Mouse (Mus musculus) neural tube, embryonic 13.5 days (tissue): ENCODE results near the gene Rgmb. TPM values are rescaled to one million over a fixed set of nuclear protein-coding genes. Genes with fewer than 3 reads are reported as not detected.

Experiments
- ATAC-seq: fragments of 200-750 bp; cut with Nextera tagmentation; 2 replicates; pipeline ENCODE4 v1.8.0; 2017; ENCODE audit warnings: low read depth, mild to moderate bottlenecking, moderate TSS enrichment, moderate library complexity
- H3K27ac ChIP-seq: fragments of 300-500 bp; sonication (generic); replicated peaks from 2 replicates; pipeline ENCODE4 v1.5.1; 2015; ENCODE audit warnings: moderate library complexity, mild to moderate bottlenecking, inconsistent platforms
- H3K27me3 ChIP-seq: fragments of 300-500 bp; sonication (generic); 2 replicates; pipeline ENCODE4 v1.6.1; 2015; ENCODE audit warnings: mild to moderate bottlenecking, inconsistent platforms
- H3K36me3 ChIP-seq: fragments of 300-500 bp; sonication (generic); 2 replicates; pipeline ENCODE4 v1.6.1; 2015; ENCODE audit warnings: mild to moderate bottlenecking, inconsistent platforms
- H3K4me1 ChIP-seq: fragments of 300-500 bp; sonication (generic); replicated peaks from 2 replicates; pipeline ENCODE4 v1.6.1; 2015; ENCODE audit warnings: inconsistent platforms
- H3K4me2 ChIP-seq: fragments of 300-500 bp; sonication (generic); 2 replicates; pipeline ENCODE4 v1.6.1; 2015; ENCODE audit warnings: inconsistent platforms, mild to moderate bottlenecking, moderate library complexity
- H3K4me3 ChIP-seq: fragments of 300-500 bp; sonication (generic); 2 replicates; pipeline ENCODE4 v1.5.1; 2015; ENCODE audit warnings: mild to moderate bottlenecking, inconsistent platforms
- H3K9ac ChIP-seq: fragments of 300-500 bp; sonication (generic); 2 replicates; pipeline ENCODE4 v1.6.1; 2015; ENCODE audit warnings: moderate library complexity, mild to moderate bottlenecking, inconsistent platforms
- H3K9me3 ChIP-seq: fragments of 300-500 bp; sonication (generic); 2 replicates; pipeline ENCODE4 v1.6.1; 2016; ENCODE audit warnings: inconsistent platforms
- WGBS: fragments of 180-500 bp; shearing (Covaris S2); methylation state at CpG from one replicate; pipeline ENCODE4 v1.1.7; 2015; 5-methylcytosine and 5-hydroxymethylcytosine counted together
- polyA plus RNA-seq: library from polyadenylated mRNA; unstranded; fragments of >200 nt; fragmentation: Nextera tagmentation; extraction: Ambion mirVana; gene quantifications from 2 replicates; pipeline ENCODE4 v1.2.1, GENCODE M21; 2015

Rgmb gene
- polyA plus RNA-seq = 88.9 and 89.6 TPM in 2 replicates

DNA sequence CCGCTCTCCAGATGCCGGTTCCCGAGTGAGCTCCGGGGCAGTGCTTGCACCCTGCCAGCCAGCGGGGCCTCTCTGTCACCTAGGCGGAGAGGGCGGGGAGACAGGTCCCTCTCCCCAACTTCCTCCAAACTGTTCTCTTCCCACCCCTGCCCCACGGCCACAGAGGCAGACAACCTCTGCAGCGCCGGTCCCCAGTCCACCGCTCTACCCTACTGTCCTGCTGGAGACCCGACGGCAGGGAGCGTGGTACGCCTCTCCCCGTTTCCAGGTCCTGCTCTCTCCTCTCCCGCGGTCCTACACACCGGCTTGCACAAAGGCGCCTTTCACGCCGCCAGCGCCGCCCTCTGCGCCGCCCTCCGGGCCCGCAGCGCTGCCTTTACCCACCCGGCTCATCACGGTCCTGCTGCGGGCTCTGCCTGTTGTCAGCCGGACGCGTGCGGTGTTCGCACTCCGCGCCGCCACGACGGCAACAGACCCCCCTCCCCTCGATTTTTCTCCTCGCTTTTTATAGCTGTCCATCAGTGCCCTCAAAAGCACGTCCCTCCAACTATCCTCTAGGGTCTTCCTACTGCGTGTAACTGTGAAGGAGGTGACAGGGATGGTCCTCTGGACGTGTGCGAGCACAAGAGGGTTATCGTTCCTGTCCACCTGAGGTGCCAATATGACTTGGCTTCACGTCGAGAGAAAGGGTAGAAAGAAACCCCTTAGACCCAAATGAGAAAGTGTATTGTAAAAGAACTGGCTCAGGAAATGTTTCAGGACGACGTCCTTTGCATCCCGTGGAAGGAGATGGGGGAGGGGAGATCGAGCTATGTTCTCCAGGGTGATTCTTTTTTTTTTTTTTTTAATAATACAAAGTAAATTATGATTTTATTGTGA lies at the start of gene Rgmb:
Gene Rgmb (minus strand): TSS at position 274 of the 879 bp plus-strand sequence.
- peak within 1 kb of the TSS; percentile 90 for H3K9ac ChIP-seq
- H3K36me3 ChIP-seq = no peaks in the 10 kb centered on the region
- WGBS = under 1% methylated on average over 55 of the region's 55 CpGs
- H3K9me3 ChIP-seq = no peaks in the 10 kb centered on the region
- H3K4me2 ChIP-seq = peak within 1 kb of the TSS; percentile 72
- peak within 1 kb of the TSS; percentile 78 for H3K4me3 ChIP-seq
- peak within 1 kb of the TSS; percentile 98 for H3K27ac ChIP-seq
- H3K27me3 ChIP-seq = no peaks in the 10 kb centered on the region
- peak; percentile 34 for ATAC-seq
- H3K4me1 ChIP-seq = peaks cover 29% of the 10 kb centered on the region

DNA sequence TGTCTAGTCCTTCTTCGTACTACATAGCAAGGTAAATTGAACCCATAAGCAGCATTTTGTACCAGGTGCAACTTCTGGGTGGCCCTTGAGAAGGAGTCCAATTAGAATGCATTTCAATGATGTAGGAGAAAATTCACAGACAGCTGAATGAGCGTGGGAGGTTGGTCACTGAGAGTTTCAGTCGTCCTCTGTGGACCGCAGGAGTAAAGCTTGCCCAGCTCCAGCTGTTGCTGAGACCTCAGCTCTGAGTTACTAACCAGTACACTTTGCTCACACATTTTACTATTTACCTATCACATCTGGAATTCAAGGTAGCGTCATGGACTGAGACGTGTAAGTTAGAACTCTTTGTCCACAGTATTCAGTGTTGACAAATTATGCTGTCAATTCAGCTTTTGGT lies 43.9 kb upstream of the Rgmb start:
- H3K4me1 ChIP-seq = no peaks in the 10 kb centered on the region
- no peak overlapping the region for H3K4me3 ChIP-seq
- H3K9me3 ChIP-seq = no peaks in the 10 kb centered on the region
- WGBS = 87% methylated on average over 6 of the region's 6 CpGs
- H3K4me2 ChIP-seq = no peak overlapping the region
- no peak overlapping the region for H3K9ac ChIP-seq
- H3K36me3 ChIP-seq = no peaks in the 10 kb centered on the region
- H3K27me3 ChIP-seq = no peaks in the 10 kb centered on the region
- H3K27ac ChIP-seq = no peak overlapping the region
- no peak for ATAC-seq

DNA sequence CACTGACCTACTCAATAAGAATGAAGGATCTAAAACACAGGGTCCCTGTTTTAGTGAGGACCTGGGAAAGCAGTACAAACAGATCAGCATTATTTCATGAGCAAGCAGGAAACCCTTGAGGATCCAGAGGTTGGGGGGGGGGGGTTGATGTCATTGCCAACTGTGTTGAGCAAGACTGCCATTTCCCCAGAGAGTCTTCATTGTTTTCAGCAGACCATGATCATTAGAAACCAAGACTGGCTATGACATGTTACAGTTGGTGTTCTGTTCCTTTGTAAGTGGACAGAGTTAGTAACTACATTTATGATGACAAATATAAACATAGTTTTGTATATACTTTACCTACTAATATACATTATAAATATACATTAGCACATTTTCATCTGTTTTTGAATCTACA lies 41.3 kb upstream of the Rgmb start:
- Histone ChIP-seq H3K4me3 (no peak overlapping the region), H3K4me1 (no peaks in the 10 kb centered on the region), H3K36me3 (no peaks in the 10 kb centered on the region), H3K4me2 (no peak overlapping the region), H3K27ac (no peak overlapping the region), H3K9me3 (no peaks in the 10 kb centered on the region), H3K9ac (no peak overlapping the region), H3K27me3 (no peaks in the 10 kb centered on the region)
- ATAC-seq = no peak

DNA sequence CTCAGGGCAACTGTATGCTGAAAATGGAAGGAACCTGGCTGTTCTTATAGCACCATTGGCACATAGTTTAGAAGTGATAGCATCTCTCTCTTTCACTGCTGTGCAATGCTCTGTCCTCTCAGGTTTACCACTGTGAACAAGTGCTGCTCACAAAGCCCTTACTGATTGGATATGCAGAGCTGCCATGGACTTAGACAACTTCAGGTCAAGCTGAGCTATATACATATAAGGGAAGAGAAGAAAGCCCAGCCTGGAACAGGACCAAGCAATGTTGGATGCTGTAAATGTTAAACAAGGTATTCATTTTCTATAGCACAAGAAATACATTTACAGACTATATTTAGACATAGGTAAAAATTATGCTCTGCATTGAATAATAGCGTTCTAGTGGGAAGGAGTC lies 34.4 kb upstream of the Rgmb start:
- Histone ChIP-seq H3K27ac (no peak overlapping the region), H3K9ac (no peak overlapping the region), H3K4me3 (no peak overlapping the region), H3K9me3 (no peaks in the 10 kb centered on the region), H3K4me1 (no peaks in the 10 kb centered on the region), H3K4me2 (no peak overlapping the region), H3K27me3 (no peaks in the 10 kb centered on the region), H3K36me3 (no peaks in the 10 kb centered on the region)
- no peak for ATAC-seq
- WGBS = 86% methylated on average over 1 of the region's 1 CpGs

- H3K4me1 ChIP-seq = no peaks in the 10 kb centered on the region
- H3K36me3 ChIP-seq = no peaks in the 10 kb centered on the region
- no peak overlapping the region for H3K4me3 ChIP-seq
- H3K9me3 ChIP-seq = no peaks in the 10 kb centered on the region
- 76% methylated on average over 4 of the region's 4 CpGs for WGBS
- no peak overlapping the region for H3K27ac ChIP-seq
- H3K9ac ChIP-seq = no peak overlapping the region
- ATAC-seq = no peak
- H3K27me3 ChIP-seq = no peaks in the 10 kb centered on the region
- H3K4me2 ChIP-seq = no peak overlapping the region
Measured at GRCm38 (mm10) chr17:15862355-15862754, 31.5 kb upstream of the Rgmb start.

DNA sequence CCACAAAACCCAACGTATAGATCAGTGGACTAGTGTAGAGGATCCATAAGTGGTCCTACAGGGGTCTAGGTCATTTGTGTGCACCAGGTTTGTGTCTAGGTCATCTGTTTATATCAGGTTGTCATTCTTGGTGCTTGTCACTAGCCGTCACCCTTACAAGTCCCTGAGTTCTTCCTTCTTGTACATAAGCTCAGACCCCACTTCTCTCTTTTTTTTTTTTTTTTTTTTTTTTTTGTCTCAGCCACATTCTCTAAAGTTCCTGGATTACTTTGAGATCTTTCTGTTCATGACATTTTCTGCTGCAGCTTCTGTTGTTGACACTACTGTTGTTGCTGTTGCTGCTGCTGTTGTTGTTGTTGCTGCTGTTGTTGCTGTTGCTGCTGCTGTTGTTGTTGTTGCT lies 22.3 kb upstream of the Rgmb start:
- Histone ChIP-seq H3K27me3 (no peaks in the 10 kb centered on the region), H3K4me1 (peaks cover 7% of the 10 kb centered on the region; the same call in 1 of the 2 replicates), H3K9me3 (no peaks in the 10 kb centered on the region), H3K27ac (no peak overlapping the region), H3K4me2 (no peak overlapping the region), H3K9ac (no peak overlapping the region), H3K36me3 (no peaks in the 10 kb centered on the region), H3K4me3 (no peak overlapping the region)
- ATAC-seq = no peak
- 80% methylated on average over 2 of the region's 2 CpGs for WGBS

GRCm38 (mm10) chr17:15850544-15850943 lies 19.7 kb upstream of the Rgmb start:
- Histone ChIP-seq H3K9ac (no peak overlapping the region), H3K4me3 (no peak overlapping the region), H3K4me1 (peaks cover 7% of the 10 kb centered on the region; the same call in 1 of the 2 replicates), H3K36me3 (no peaks in the 10 kb centered on the region), H3K27me3 (no peaks in the 10 kb centered on the region), H3K4me2 (no peak overlapping the region), H3K9me3 (no peaks in the 10 kb centered on the region), H3K27ac (no peak overlapping the region)
- no peak for ATAC-seq
- WGBS = 71% methylated on average over 3 of the region's 3 CpGs

- no peak overlapping the region for H3K4me2 ChIP-seq
- H3K36me3 ChIP-seq = no peaks in the 10 kb centered on the region
- WGBS = 91% methylated on average over 2 of the region's 2 CpGs
- no peaks in the 10 kb centered on the region for H3K27me3 ChIP-seq
- H3K9ac ChIP-seq = no peak overlapping the region
- no peaks in the 10 kb centered on the region for H3K4me1 ChIP-seq
- no peak overlapping the region for H3K4me3 ChIP-seq
- no peak overlapping the region for H3K27ac ChIP-seq
- 0 out of 2 replicates have a peak, but pooled peaks cover 3% of the 10 kb centered on the region for H3K9me3 ChIP-seq
- no peak for ATAC-seq
Measured at GRCm38 (mm10) chr17:15841425-15841824, 10.6 kb upstream of the Rgmb start.

- Histone ChIP-seq H3K9me3 (no peaks in the 10 kb centered on the region), H3K27ac (no peak overlapping the region; the same call in 1 of the 2 replicates), H3K36me3 (no peaks in the 10 kb centered on the region), H3K4me3 (no peak overlapping the region), H3K4me2 (no peak overlapping the region), H3K9ac (no peak overlapping the region), H3K4me1 (peaks cover 24% of the 10 kb centered on the region), H3K27me3 (no peaks in the 10 kb centered on the region)
- no peak for ATAC-seq
- 17% methylated on average over 5 of the region's 5 CpGs for WGBS
Measured at GRCm38 (mm10) chr17:15832398-15832797, 1.6 kb upstream of the Rgmb start.

DNA sequence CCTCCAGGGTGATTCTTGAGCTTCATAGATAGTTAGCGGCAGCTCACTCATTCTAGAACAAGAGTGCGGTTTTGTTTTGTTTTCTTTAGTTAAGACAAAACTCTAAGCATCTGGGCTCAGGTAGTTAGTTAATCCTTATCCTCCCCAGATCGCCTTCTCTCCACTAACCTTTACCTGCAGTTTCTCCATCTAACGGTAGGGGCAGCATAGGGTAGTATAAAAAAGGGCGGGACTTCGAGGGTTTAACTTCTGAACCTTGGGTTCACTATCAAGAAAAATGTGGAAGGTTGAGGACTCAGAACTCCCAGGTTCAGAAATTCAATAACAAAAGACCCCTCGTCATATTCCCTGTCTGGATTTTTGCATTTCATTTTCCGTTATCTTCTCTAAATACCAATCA lies 971 bp upstream of the Rgmb start:
- H3K9ac ChIP-seq = no peak overlapping the region
- H3K4me2 ChIP-seq = no peak overlapping the region
- H3K4me3 ChIP-seq = no peak overlapping the region
- WGBS = 19% methylated on average over 8 of the region's 8 CpGs
- no peak overlapping the region for H3K27ac ChIP-seq
- no peaks in the 10 kb centered on the region for H3K9me3 ChIP-seq
- no peaks in the 10 kb centered on the region for H3K27me3 ChIP-seq
- no peaks in the 10 kb centered on the region for H3K36me3 ChIP-seq
- peaks cover 29% of the 10 kb centered on the region for H3K4me1 ChIP-seq
- no peak for ATAC-seq

- H3K9me3 ChIP-seq = no peaks in the 10 kb centered on the region
- under 1% methylated on average over 34 of the region's 34 CpGs for WGBS
- H3K27ac ChIP-seq = peak overlapping the region; percentile 98
- peak overlapping the region; percentile 78 for H3K4me3 ChIP-seq
- peak overlapping the region; percentile 90 for H3K9ac ChIP-seq
- H3K27me3 ChIP-seq = no peaks in the 10 kb centered on the region
- ATAC-seq = peak; percentile 9
- peaks cover 29% of the 10 kb centered on the region for H3K4me1 ChIP-seq
- no peaks in the 10 kb centered on the region for H3K36me3 ChIP-seq
- H3K4me2 ChIP-seq = peak overlapping the region; percentile 72
Measured at GRCm38 (mm10) chr17:15830171-15830765, 571 bp downstream of the Rgmb start.
